In genomic region chr17:63496153-63496552, GRCm38 (mm10) we compare ENCODE assay signal across 11 mouse cellular contexts. TPM values are rescaled to one million over a fixed set of nuclear protein-coding genes. Genes with fewer than 3 reads are reported as not detected.
DNase-seq lines count a peak whose midpoint lies in the region; ATAC-seq and TF ChIP-seq lines count a peak whose summit lies in the region.
"Had no signal": no experiment of that assay in that cellular context is flagged by ENCODE, and none has a peak within 500 bp of the region (broad histone marks: within the 10 kb centered on the region; RNA-seq: fewer than 3 reads in every experiment).

No protein-coding gene starts in this region.

- no peak for TF ChIP-seq CTCF in liver, adult 2 months (IDR thresholded peaks at IDR 0.05; ENCODE audit: low read depth, low read length)

- 56% methylated on average over 5 of the region's 5 CpGs for WGBS in heart, embryonic 16.5 days
- WGBS in liver, adult 2 months = 60% methylated on average over 5 of the region's 5 CpGs
- 66% methylated on average over 5 of the region's 5 CpGs for WGBS in liver, embryonic 11.5 days
- 62% methylated on average over 5 of the region's 5 CpGs for WGBS in hindbrain, embryonic 16.5 days
- WGBS in midbrain, embryonic 12.5 days = 63% methylated on average over 5 of the region's 5 CpGs

- no peak for DNase-seq in heart, adult 11 months
- no peak for DNase-seq in liver, adult 2 months (ENCODE audit: extremely low read depth, low read depth, low spot score)
- DNase-seq in liver, embryonic 11.5 days (ENCODE audit: low spot score) = no peak
- DNase-seq in adrenal gland, adult 8-10 months = no peak
- DNase-seq in gastrocnemius, postnatal 25 days = no peak
- DNase-seq: cerebellum, adult 9-11 months; retina, postnatal 1 day had no signal

- peaks cover 32% of the 10 kb centered on the region; the same call in 1 of the 2 replicates for H3K79me2 ChIP-seq in liver, adult 2 months (ENCODE audit: control insufficient read depth, insufficient read depth, low read length)

- H3K9ac ChIP-seq in heart, embryonic 16.5 days (ENCODE audit: low read length) = no peak overlapping the region
- H3K9ac ChIP-seq in liver, adult 2 months (ENCODE audit: low read depth, low read length) = no peak overlapping the region
- H3K9ac ChIP-seq in liver, embryonic 11.5 days (ENCODE audit: low read depth, low read length) = no peak overlapping the region
- H3K9ac ChIP-seq in hindbrain, embryonic 16.5 days (ENCODE audit: low read depth, low read length) = no peak overlapping the region
- H3K9ac ChIP-seq in midbrain, embryonic 12.5 days (replicated peaks) = no peak overlapping the region

- no peak overlapping the region for H3K4me3 ChIP-seq in heart, embryonic 16.5 days (ENCODE audit: low read length)
- H3K4me3 ChIP-seq in liver, adult 2 months (ENCODE audit: insufficient read depth, low read depth, low read length) = no peak overlapping the region
- H3K4me3 ChIP-seq in liver, embryonic 11.5 days (ENCODE audit: low read depth, low read length) = no peak overlapping the region
- no peak overlapping the region for H3K4me3 ChIP-seq in hindbrain, embryonic 16.5 days (ENCODE audit: low read length)
- no peak overlapping the region for H3K4me3 ChIP-seq in midbrain, embryonic 12.5 days

- no peaks in the 10 kb centered on the region for H3K36me3 ChIP-seq in heart, embryonic 16.5 days (ENCODE audit: control insufficient read depth, insufficient read depth)
- H3K36me3 ChIP-seq in liver, adult 2 months (ENCODE audit: control insufficient read depth, insufficient read depth, low read length) = no peaks in the 10 kb centered on the region
- no peaks in the 10 kb centered on the region for H3K36me3 ChIP-seq in liver, embryonic 11.5 days (ENCODE audit: control insufficient read depth, insufficient read depth, low read length)
- no peaks in the 10 kb centered on the region for H3K36me3 ChIP-seq in hindbrain, embryonic 16.5 days (ENCODE audit: control insufficient read depth, insufficient read depth, low read length)
- no peaks in the 10 kb centered on the region for H3K36me3 ChIP-seq in midbrain, embryonic 12.5 days

- no peaks in the 10 kb centered on the region for H3K27me3 ChIP-seq in heart, embryonic 16.5 days (ENCODE audit: control insufficient read depth, insufficient read depth, low read length)
- H3K27me3 ChIP-seq in liver, adult 2 months (ENCODE audit: control insufficient read depth, insufficient read depth, low read length) = no peaks in the 10 kb centered on the region
- no peaks in the 10 kb centered on the region for H3K27me3 ChIP-seq in liver, embryonic 11.5 days (replicated peaks; ENCODE audit: control insufficient read depth, insufficient read depth, low read length)
- H3K27me3 ChIP-seq in hindbrain, embryonic 16.5 days (replicated peaks; ENCODE audit: control insufficient read depth, insufficient read depth, low read length) = no peaks in the 10 kb centered on the region
- H3K27me3 ChIP-seq in midbrain, embryonic 12.5 days = no peaks in the 10 kb centered on the region

- H3K9me3 ChIP-seq in heart, embryonic 16.5 days (replicated peaks; ENCODE audit: control insufficient read depth, low read length) = no peaks in the 10 kb centered on the region
- no peaks in the 10 kb centered on the region for H3K9me3 ChIP-seq in liver, embryonic 11.5 days (ENCODE audit: control insufficient read depth, low read length)
- no peaks in the 10 kb centered on the region for H3K9me3 ChIP-seq in hindbrain, embryonic 16.5 days (ENCODE audit: control insufficient read depth, low read length)
- no peaks in the 10 kb centered on the region for H3K9me3 ChIP-seq in midbrain, embryonic 12.5 days

- no peak for TF ChIP-seq POLR2A in liver, adult 2 months (IDR thresholded peaks at IDR 0.05; ENCODE audit: extremely low read depth, insufficient read depth, low read length)

- H3K27ac ChIP-seq in heart, embryonic 16.5 days (ENCODE audit: low read length) = 0 out of 2 replicates have a peak overlapping the region, but pooled peaks have one; percentile 7
- H3K27ac ChIP-seq in liver, adult 2 months (replicated peaks; ENCODE audit: insufficient read depth, low read depth, low read length) = peak overlapping the region; percentile 54
- no peak overlapping the region for H3K27ac ChIP-seq in liver, embryonic 11.5 days (ENCODE audit: low read depth, low read length)
- no peak overlapping the region for H3K27ac ChIP-seq in hindbrain, embryonic 16.5 days (ENCODE audit: low read depth, low read length)
- H3K27ac ChIP-seq in midbrain, embryonic 12.5 days (replicated peaks) = no peak overlapping the region

- H3K4me1 ChIP-seq in heart, embryonic 16.5 days (ENCODE audit: control insufficient read depth, insufficient read depth, low read length) = peaks cover 36% of the 10 kb centered on the region
- H3K4me1 ChIP-seq in liver, adult 2 months (ENCODE audit: control insufficient read depth, insufficient read depth, low read length) = peaks cover 34% of the 10 kb centered on the region
- H3K4me1 ChIP-seq in liver, embryonic 11.5 days (replicated peaks; ENCODE audit: control insufficient read depth, insufficient read depth, low read length) = peaks cover 31% of the 10 kb centered on the region
- H3K4me1 ChIP-seq in hindbrain, embryonic 16.5 days (ENCODE audit: control insufficient read depth, insufficient read depth, low read depth, low read length) = peaks cover 35% of the 10 kb centered on the region
- H3K4me1 ChIP-seq in midbrain, embryonic 12.5 days = peaks cover 33% of the 10 kb centered on the region

- no peak overlapping the region for H3K4me2 ChIP-seq in heart, embryonic 16.5 days (ENCODE audit: low read depth, low read length)
- H3K4me2 ChIP-seq in liver, embryonic 11.5 days = no peak overlapping the region
- H3K4me2 ChIP-seq in hindbrain, embryonic 16.5 days (ENCODE audit: low read length) = peak overlapping the region; percentile 4; the same call in 1 of the 2 replicates
- peak overlapping the region; percentile 75; the same call in 1 of the 2 replicates for H3K4me2 ChIP-seq in midbrain, embryonic 12.5 days (replicated peaks)

- ATAC-seq in heart, embryonic 16.5 days (replicated peaks; ENCODE audit: extremely low read depth, insufficient read depth, low FRiP score) = no peak
- ATAC-seq in liver, embryonic 11.5 days (replicated peaks; ENCODE audit: low FRiP score) = no peak
- no peak for ATAC-seq in hindbrain, embryonic 16.5 days
- ATAC-seq in midbrain, embryonic 12.5 days (ENCODE audit: low FRiP score, low read depth) = no peak
- ATAC-seq: forebrain, embryonic 14.5 days had no signal

RNA-seq across cellular contexts. Expression of gene Fbxl17, which starts 3.7 kb away (rescaled TPM):
- polyA plus RNA-seq in heart, embryonic 16.5 days (2015; fragmentation: Nextera tagmentation; extraction: Ambion mirVana) = 13.5 and 14.3 TPM in 2 replicates
- total RNA-seq in liver, adult 2 months (2014; rRNA removed) = 12.2 and 14.3 TPM in 2 replicates
- polyA plus RNA-seq in liver, adult 2 months (2012; rRNA removed) = 5.4 TPM in 2 replicates
- polyA plus RNA-seq in liver, embryonic 11.5 days (2014; fragmentation: Nextera tagmentation; extraction: Ambion mirVana) = 2.8 and 3.0 TPM in 2 replicates
- polyA plus RNA-seq in hindbrain, embryonic 16.5 days (2015; fragmentation: Nextera tagmentation; extraction: Ambion mirVana) = 9.5 and 10.5 TPM in 2 replicates
- 27.0 and 37.1 TPM in 2 replicates for polyA plus RNA-seq in midbrain, embryonic 12.5 days (2016; fragmentation: Nextera tagmentation; extraction: Ambion mirVana)
- total RNA-seq in adrenal gland, adult 8-10 months (2022) = 10 to 100 TPM; 35.8 to 48.6 (median 42.7) TPM
- total RNA-seq in gastrocnemius, postnatal 25 days (2021) = 10 to 100 TPM; 34.9 to 37.8 TPM

Comparison
In these comparisons a context has a peak if more than half of its experiments do, and no peak if none do; other contexts are left out.
1. H3K27ac ChIP-seq: peak in heart, embryonic 16.5 days (single experiment) and liver, adult 2 months (single experiment); none in liver, embryonic 11.5 days (single experiment), hindbrain, embryonic 16.5 days (single experiment) and midbrain, embryonic 12.5 days (single experiment).
2. H3K4me2 ChIP-seq: peak in hindbrain, embryonic 16.5 days (single experiment) and midbrain, embryonic 12.5 days (single experiment); none in heart, embryonic 16.5 days (single experiment) and liver, embryonic 11.5 days (single experiment).